Mouse (Mus musculus): ENCODE results near the gene Os9.
"Not testable (repeated sequence)": the region's sequence is repeated elsewhere in the genome, so short reads cannot be mapped to it uniquely, and the experiment has no call there.

The Os9 gene

DNA sequence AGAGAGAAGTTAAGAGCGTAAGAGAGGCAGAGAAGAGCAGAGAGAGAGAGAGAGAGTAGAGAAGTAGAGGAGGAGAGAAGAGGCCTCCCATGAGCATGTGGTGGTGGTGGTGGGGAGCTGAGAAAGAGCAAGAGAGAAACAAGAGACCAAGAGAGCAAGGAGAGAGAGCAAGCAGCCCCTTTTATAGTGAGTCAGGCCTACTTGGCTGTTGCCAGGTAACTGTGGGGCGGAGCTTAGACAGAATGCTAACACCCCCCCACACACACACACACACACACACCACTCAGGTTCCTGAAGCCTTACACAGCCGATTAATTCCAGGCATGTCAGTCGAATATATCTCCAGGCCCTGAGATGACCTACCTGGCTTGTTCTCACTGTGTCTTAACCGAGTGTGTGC lies 24.4 kb upstream of the Os9 start:
- in situ Hi-C loops (cut with MboI, MseI), result no loop called here

DNA sequence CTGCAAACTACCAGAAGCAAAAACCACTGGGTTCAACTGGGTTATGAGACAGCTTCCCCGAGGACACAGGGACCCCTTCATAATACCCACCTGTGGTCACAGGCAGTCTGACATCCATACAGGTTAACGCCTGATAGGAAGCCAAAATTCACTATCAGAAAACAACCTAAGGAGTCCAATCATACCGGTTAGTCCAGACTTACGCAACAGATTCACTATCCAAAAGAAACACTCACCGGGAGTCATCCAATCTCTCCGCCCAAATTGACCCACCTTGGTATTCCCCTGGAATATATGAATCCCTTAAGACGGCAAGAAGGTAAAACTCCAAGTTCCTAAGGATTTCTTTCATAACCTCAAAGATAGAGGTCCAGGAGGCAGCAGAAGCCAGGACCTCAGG lies 23.6 kb upstream of the Os9 start:
- in situ Hi-C loops (cut with MboI, MseI), result no loop called here

DNA sequence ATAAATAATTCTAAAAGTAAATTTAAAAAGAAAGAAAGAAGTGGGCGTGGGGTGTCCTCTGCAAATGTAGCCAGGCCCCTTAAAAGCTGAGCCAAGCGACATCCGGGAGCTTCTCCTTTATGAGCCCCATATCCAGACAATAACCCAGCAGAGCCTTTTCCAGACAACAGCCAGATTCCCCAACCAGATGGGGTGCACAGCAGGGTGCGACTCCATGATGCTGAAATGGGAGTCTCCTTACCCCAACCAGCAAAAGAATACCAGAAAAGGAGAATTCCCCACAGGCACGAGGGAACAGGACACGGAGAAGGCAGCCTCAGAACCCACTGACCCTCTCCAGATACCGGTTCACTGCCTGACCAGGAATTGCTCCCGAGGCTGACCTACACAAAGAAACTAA lies 22.3 kb upstream of the Os9 start:
- in situ Hi-C loops (cut with MboI, MseI), result no loop called here

DNA sequence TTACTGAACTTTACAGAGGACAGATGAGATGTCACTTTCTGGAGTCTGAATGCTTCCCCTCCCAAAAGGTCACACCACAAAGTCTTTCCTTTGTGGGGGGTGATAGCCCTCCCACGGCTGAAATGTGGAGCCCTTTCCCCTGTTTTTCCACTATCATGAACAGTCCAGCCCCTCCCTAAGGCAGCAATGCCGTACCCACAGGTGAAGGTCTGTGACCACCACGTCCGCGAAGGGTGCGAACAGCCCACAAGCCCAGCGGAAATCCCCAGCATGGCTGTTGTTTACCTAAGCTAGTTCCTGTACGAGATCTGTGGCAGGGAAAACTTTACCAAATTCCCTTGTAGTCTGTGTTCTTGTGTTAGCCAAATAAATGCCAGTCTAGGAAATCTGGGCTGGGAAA lies 20.6 kb upstream of the Os9 start:
- in situ Hi-C loops (cut with MboI, MseI), result no loop called here

DNA sequence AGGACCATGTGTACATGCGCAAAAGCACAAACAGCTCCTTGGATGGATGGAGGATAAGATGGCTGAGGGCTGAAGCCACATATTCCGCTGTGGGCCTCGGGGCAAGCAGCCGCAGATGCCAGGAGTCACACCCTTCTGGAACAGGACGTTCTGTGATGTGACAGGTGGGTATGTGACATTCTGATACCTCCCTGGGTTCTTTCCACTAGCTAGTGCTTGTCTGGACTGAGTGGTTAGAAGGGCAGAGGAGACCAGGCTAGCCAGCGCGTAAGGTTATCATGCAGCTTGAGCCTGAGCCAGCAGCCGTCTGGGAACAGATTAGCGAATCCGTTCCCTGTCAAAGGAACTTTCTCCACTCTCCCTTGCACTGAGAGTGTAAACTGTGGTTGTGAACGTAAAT lies 20.0 kb upstream of the Os9 start:
- in situ Hi-C loops (cut with MboI, MseI), result no loop called here

DNA sequence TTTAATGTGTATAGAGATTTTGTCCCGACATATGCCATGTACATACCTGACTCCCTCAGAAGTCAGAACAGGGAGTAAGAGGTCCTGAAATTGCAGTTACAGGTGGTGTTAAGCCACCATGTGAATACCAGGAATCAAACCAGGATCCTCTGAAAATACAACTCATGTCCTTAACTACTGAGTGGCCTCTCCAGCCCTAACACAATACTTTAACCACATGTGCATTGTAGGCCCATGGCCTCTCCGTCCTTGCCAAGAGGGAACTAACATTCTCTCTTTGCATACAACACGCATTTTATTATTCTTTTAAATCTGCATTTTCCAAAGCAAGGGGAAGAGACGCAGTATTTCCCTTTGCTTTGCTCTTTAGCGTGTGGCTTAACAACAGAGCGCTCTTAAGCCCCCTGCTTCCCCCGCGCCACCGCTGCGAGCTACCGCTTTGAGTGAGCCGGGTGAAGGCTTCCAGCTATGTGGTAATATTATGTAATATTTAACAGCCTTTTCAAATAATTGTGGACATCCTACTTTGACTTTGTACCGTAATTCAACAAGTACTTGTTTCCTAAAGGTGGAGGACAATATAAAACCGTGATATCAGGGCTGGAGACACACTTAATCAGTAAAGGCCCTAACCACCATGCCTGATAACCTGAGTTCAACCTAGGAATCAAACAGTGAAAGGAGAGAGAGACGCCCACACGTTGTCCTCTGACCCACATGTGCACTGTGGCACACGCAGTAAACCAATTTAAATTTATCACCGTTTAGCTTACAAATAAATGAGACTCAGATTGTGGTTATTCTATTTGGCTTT lies 17.6 kb upstream of the Os9 start:
- in situ Hi-C loops (cut with MboI, MseI), result no loop called here

DNA sequence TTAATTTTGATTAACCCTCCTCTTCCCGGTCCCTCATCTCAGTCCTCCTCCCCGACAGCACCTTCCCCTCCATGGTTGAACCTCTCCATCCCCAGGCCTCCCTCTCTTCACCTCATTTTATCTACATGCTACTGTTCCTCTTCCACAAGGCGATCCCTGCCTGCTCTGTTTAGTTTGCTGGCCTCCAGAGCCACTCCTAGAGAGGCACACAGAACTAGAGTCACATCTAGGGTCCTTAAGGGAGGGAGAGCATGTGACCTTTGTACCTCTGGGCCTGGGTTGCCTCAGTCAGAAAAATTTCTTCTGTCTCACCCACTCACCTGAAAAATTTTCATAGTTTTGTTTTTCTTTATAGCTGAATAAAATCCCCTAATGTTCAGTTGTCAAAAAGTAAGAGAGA lies 17.0 kb upstream of the Os9 start:
- in situ Hi-C loops (cut with MboI, MseI), result no loop called here

DNA sequence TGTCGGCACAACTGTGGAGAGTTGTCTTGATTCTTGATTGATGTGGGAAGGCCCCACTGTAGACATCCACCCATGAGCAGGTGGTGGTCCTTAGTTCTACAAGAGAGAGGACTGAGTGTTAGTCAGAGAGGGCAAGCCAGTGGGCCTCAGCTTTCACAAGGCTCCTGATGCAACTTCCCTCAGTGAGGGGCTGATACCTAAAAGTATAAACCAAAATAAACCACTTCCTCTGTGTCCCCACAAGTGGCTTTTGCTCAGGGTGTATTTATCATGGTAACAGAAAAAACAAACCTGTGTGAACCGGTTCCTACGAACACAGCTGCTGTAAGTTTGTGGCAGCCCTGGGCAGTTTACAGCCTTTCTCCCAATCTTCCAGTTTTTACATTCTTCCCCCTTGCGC lies 15.6 kb upstream of the Os9 start:
- in situ Hi-C loops (cut with MboI, MseI), result no loop called here

DNA sequence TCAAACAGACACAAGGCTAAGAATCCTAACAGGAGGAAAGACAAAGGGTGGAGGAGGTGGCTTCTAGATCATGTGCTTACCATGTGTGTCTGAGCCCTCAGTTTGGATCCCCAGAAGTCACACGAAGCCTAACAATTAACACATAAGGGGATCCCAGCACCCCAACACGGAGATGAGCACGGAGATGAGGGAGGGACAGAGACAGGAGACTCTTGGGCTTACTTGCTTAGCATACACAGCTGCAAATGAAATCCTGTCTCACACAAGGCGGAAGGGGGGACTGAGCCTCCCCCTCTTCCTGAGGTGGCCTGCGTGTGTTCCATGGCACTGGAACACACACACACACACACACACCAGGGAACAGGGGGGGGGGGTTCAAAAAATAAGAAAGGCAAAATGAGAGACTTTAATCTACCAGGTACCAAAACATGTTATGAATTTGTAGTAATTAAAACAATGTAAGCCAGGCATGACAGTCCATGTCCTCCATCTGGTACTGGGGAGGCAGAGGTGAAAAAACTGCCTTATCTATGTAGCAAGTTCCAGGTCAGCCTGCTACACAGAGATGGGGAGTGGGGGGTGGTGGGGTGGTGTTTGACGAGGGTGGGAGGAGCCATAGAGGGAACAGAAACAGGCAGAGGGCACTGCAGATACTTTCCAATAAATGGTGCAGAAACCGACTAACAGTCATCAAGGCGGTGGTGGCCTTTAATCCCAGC lies 14.3 kb upstream of the Os9 start:
- in situ Hi-C loops (cut with MboI, MseI), result no loop called here

DNA sequence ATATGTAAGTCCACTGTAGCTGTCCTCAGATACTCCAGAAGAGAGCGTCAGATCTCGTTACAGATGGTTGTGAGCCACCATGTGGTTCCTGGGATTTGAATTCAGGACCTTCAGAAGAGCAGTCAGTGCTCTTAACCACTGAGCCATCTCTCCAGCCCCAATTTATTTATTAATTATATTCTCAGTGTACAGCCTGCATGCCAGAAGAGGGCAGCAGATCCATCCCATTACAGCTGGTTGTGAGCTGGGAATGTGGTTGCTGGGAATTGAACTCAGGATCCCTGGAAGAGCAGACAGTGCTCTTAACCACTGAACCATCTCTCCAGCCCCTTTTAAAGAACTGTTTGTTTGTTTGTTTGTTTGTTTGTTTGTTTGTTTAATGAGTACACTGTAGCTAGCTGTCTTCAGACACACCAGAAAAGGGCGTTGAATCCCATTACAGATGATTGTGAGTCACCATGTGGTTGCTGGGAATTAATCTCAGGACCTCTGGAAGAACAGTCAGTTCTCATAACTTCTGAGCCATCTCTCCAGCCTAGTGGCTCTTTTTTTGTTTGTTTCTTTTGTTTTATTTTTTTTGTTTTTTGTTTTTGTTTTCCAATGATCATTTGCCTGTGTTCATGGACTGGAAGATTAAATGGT lies 13.6 kb upstream of the Os9 start:
- in situ Hi-C loops (cut with MboI, MseI), result not testable (repeated sequence)

DNA sequence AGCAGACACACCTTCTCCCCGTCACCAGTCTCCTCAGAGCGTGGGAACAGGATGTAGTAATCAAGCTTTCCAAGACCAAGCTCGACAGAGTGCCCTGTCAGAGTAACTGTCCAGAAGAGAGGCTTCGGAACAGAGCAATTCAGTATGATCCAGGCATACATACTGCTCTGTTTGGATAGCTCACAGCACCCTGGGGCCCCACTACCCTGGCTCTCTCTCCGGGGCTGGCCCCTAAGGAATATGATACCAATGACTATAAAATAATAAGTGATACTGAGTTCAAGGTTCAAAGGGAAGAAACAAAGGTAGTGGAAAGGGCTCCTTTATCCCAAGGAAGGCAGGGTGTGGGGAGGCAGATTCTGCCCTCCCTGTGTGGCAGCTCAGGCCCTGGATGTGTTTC lies 11.5 kb upstream of the Os9 start:
- in situ Hi-C loops (cut with MboI, MseI), result no loop called here

DNA sequence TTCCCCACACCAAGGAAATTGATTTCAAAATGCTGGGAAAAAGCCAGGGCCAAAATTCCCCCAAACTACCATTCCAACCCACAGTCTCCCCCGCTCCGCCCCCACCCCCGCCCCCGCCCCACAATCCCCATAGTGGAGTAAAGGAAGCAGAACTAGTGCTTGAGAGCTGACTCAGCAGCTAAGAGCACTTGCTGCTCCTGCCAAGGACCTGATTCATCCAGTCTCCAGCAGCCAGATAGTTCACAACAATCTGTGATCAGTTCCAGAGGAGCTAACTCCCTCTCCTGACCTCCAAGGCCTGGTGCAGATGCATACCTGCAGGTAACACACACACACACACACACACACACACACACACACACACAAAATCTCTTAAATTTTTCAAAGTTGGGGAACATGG lies 8.5 kb upstream of the Os9 start:
- in situ Hi-C loops (cut with MboI, MseI), result no loop called here

DNA sequence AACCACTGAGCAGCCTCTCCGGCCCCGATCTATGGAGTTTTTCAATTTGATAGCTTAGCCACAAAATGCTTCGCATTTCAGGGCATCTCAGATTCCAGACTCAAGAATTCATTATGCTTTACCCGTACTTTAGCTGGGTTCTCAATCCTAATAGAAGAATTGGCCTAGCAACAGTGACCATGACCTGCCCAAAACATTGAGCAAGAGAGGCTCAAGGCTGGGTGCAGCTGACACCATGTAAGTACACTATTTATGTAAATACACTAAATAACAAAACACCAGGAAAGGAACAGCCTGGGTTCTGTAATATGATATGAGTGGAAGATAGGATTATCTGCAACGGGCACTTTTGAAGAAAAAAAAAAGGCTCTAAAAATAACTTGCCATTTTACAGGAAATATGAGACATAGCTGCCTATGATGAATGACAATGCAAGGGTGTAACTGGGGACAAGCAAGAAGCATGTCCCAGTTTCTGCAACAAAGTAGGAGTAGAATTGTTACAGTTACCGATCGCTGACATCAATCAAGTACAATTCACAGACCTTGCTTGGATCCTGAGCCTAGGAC lies 6.9 kb upstream of the Os9 start:
- in situ Hi-C loops (cut with MboI, MseI), result no loop called here

DNA sequence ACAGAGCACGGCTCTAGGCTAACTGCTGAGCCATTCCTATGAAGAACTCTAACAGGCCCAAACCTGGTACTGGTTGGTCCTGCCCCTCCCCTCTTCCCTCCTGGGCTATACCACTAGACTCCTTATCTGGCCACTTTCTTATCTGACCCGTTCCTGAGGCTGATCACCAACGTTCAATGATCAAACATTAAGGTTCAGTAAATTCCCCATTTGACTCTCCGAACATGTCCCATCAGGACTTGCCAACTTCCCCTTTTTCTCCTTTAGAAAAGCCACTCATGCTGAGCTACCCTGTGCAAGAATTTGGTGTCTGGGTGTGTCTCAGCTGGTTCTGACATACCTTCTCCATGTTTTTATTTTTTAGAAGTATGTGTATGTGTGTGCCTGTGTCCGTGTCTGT lies 5.6 kb upstream of the Os9 start:
- in situ Hi-C loops (cut with MboI, MseI), result no loop called here

DNA sequence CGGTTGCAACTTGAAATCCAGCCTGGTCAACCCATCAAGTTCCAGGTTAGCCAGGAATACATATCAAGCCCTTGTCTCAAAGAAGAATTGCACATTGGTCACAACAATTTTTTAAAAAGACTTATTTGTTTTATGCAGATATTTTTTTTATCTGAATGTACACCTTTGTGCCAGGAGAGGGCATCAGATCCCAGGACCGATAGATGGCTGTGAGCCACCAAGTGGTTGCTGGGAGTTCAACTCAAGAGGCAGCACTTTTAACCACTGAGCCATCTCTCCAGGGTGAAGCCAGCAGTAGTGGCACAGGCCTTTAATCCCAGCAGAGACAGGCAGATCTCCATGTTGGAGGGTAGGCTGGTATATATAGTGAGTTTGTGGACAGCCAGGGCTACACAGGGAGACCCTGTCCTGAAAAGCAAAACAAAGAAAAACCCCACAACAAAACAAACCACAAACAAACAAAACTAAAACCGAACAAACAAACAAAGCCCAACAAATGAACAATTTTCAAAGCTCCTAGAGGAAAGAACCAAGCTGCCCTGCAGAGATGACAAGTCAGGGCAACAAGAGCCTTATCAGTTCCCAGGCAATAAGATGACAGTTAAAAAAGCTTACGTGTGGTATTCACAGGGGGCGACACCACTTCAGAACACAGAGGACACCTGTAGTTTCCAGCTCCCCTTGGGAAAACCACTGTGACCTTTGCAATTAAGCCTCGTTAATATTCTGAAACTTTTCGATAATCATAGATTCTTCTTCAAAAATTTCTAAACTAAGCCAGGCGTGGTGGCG lies 4.5 kb upstream of the Os9 start:
- in situ Hi-C loops (cut with MboI, MseI), result no loop called here

DNA sequence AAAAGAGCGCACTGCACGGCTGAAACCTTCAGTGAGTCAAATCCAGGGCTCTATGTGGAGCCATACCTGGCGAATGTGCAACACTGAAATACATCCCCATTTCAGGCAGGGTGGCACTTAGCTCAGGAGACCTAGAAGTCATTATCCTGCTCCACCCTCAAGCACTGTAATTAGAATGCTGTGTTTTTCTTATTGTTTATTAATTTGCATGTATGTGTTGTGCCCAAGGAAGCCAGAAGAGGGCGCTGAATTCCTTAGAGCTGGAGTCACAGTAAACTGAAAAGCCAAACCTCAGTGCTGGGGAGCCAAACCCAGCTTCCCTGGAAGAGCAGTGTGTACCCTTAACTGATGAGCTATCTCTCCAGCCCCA lies 2.5 kb upstream of the Os9 start:
- in situ Hi-C loops (cut with MboI, MseI), result no loop called here

DNA sequence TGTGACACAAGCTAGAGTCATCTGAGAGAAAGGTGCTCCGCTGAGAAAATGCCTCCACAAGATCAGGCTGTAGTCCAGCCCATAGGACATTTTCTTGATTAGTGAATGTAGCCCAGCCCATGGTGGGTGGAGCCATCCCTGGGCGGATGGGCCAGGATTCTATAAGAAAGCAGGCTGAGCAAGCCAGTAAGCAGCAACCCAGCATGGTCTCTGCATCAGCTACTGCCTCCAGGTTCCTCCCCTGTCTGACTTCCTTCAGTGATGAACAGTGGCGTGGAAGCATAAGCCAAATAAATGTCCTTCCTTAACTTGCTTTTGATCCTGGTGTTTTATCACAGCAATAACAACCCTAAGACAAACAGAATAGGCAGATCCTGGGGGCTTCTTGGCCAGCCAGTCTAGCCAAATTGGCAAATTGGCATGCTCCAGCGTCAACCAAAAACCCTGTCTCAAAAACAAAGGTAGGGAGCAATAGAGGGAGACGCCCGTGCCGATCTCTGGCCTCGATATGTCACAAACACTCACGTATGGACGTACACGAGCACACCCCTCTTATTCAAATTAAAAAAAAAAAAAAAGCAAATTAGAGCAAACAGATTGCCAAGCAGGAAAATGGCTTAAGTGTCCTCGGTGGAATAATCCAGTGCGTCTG lies 2.0 kb upstream of the Os9 start:
- in situ Hi-C loops (cut with MboI, MseI), result no loop called here

DNA sequence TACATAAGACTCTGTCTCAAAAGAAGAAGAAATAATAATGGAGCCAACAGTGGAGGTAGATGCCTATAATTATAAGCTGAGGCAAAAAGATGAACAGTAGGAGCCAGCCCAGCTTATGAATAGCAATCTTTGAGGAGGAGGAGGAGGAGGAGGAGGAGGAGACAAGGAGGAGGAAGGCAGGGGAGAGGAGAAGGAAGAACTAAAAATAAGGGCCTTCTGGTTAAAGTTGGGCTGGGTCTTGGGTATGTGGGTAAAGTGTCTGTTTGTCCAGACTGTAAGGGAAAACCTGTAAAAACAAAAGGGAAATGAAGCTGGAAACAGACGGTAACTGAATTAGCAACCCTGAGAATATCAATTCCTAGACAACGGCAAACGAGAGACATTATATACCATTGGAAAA lies 1.1 kb upstream of the Os9 start:
- in situ Hi-C loops (cut with MboI, MseI), result no loop called here

DNA sequence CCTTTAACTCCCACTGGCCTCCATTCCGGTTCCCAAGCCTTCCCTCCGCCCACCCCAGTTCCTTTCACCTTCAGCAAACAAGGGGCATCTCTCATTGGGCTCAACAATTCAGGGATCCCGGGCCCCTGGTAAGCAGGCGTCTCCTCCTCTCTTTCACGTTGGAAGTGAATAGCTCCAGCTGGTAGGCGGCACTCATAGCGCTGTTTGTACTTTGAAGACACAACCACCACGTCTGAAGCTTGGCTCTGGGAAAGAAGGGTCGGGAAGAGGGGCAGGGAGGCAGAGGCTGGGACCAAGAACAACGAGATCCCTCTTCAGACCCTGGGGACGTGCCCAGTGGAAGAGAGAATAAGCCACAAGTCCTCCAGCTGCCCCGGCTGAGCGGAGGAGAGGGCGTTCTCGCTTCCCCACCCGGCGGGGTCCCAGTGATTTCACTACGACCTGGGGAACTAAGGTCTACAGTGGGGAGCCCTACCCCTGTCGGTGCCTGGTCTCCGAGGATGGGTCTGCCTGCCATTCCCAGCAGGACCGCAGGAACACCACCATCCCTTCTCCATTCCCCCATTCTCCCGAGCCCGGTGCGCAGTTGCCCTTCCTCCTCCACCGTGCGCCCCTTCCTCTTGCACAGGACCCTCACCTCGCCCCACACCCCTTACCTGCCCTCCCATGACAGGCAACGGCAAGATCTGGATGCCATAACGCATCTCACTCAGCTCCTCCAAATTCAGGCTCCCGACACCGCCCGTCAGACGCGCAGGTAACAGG lies 448 bp downstream of the Os9 start:
- in situ Hi-C loops (cut with MboI, MseI), result no loop called here

DNA sequence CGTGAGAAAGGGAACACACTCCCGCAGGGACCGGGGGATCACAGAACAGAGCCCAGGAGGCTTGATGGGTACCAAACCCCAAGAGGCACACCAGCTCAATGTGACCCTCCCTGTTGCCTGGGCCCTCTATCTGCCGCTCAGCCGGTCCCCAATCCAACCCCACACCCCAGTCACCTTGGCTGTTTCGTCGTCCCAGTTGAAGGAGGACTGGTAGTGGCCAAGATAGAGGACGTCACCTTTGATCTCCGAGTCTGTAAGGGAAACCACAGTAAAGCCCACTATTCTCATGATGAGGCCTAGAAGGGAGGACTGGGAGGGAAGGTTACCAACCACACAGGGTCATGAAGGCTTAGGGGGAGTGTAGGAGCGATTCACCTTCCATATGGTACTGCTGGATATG lies 1.7 kb downstream of the Os9 start:
- in situ Hi-C loops (cut with MboI, MseI), result loop anchor here (5.0 kb wide), 1 partner anchor 53 kb away; no protein-coding TSS in a partner anchor
